Mouse (Mus musculus) heart, adult 2 months (tissue): ENCODE measurements around the gene Dcun1d2.

Experiments used
- CTCF ChIP-seq: fragments of 200-600 bp; IDR thresholded peaks from 2 replicates; pipeline ENCODE4 v1.8.1; 2022; ENCODE audit warnings: antibody characterized with exemption, mild to moderate bottlenecking, moderate library complexity
- EP300 ChIP-seq: fragments of 200-500 bp; IDR thresholded peaks from 2 replicates; pipeline ENCODE4 v1.6.1; 2011; ENCODE audit warnings: low read depth, low read length, control low read depth; ENCODE audit not compliant: insufficient read depth
- POLR2A ChIP-seq: fragments of 200-500 bp; IDR thresholded peaks from 2 replicates; pipeline ENCODE4 v1.6.1; 2011; ENCODE audit warnings: mild to moderate bottlenecking, low read depth, low read length, control low read depth; ENCODE audit not compliant: insufficient read depth

- no peak for TF ChIP-seq CTCF
- no peak for TF ChIP-seq EP300
- TF ChIP-seq POLR2A, result no peak
These were observed 70.8 kb downstream of the Dcun1d2 start for GRCm38 (mm10) chr8:13217093-13217492.
